In genomic region chr19:41660294-41660998, GRCm38 (mm10) we compare ENCODE assay signal across 12 mouse cellular contexts.
A peak's percentile ranks its signal among the peaks of the same experiment; 100 is the strongest.
DNase-seq lines count a peak whose midpoint lies in the region; ATAC-seq and TF ChIP-seq lines count a peak whose summit lies in the region.
"Had no signal": no experiment of that assay in that cellular context is flagged by ENCODE, and none has a peak within 500 bp of the region (broad histone marks: within the 10 kb centered on the region; RNA-seq: fewer than 3 reads in every experiment).

No protein-coding gene starts in this region.

- DNase-seq in cerebellum, postnatal 10 days = peak; percentile 62 to 78
- DNase-seq in cerebellum, adult 9-10 months = no peak
- DNase-seq in hindbrain, embryonic 11.5 days (ENCODE audit: low spot score) = no peak
- DNase-seq in layer of hippocampus, adult 18-20 months (ENCODE audit: low spot score in 2 of 2) = peak; percentile 80 to 91
- DNase-seq in left cerebral cortex, postnatal 4 days = peak; percentile 72
- no peak for DNase-seq in cerebellum, adult 2 months
- DNase-seq: cerebellum, adult 11 months; lung, adult 2 months had no signal

- TF ChIP-seq CTCF in cerebellum, adult 2 months (IDR thresholded peaks at IDR 0.05; ENCODE audit: borderline replicate concordance, insufficient read depth, low read depth, low read length) = no peak

- no peaks in the 10 kb centered on the region for H3K36me3 ChIP-seq in hindbrain, embryonic 15.5 days
- H3K36me3 ChIP-seq in hindbrain, embryonic 11.5 days (ENCODE audit: control insufficient read depth, insufficient read depth, low read length) = no peaks in the 10 kb centered on the region
- H3K36me3 ChIP-seq: heart, embryonic 15.5 days; limb, embryonic 13.5 days had no signal

- no peak overlapping the region for H3K9ac ChIP-seq in hindbrain, embryonic 15.5 days
- no peak overlapping the region for H3K9ac ChIP-seq in hindbrain, embryonic 11.5 days (ENCODE audit: low read depth, low read length)
- H3K9ac ChIP-seq: heart, embryonic 15.5 days; limb, embryonic 13.5 days had no signal

- intact Hi-C loops in left cerebral cortex, postnatal 4 days (cut with DNase I) = no loop called here

- no peak for ATAC-seq in hindbrain, embryonic 15.5 days (ENCODE audit: low FRiP score, low read depth)
- ATAC-seq in hindbrain, embryonic 11.5 days (ENCODE audit: low FRiP score) = no peak
- ATAC-seq in inflammation-experienced regulatory T-cells, adult 6 months = no peak

- WGBS in hindbrain, embryonic 15.5 days = 49% methylated on average over 17 of the region's 17 CpGs
- WGBS in hindbrain, embryonic 11.5 days = 74% methylated on average over 17 of the region's 17 CpGs
- WGBS in cerebellum, adult 2 months = 13% methylated on average over 17 of the region's 17 CpGs

- no peak overlapping the region for H3K4me3 ChIP-seq in hindbrain, embryonic 15.5 days
- H3K4me3 ChIP-seq in hindbrain, embryonic 11.5 days (ENCODE audit: low read depth, low read length) = no peak overlapping the region
- H3K4me3 ChIP-seq in cerebellum, adult 2 months (replicated peaks; ENCODE audit: insufficient read depth, low read depth, low read length) = no peak overlapping the region
- H3K4me3 ChIP-seq: heart, embryonic 15.5 days; limb, embryonic 13.5 days had no signal

- peaks cover 66% of the 10 kb centered on the region for H3K4me1 ChIP-seq in hindbrain, embryonic 15.5 days (replicated peaks)
- H3K4me1 ChIP-seq in hindbrain, embryonic 11.5 days (replicated peaks; ENCODE audit: control insufficient read depth, insufficient read depth, low read length) = peaks cover 18% of the 10 kb centered on the region
- H3K4me1 ChIP-seq in cerebellum, adult 2 months (ENCODE audit: control insufficient read depth, insufficient read depth, low read length) = no peaks in the 10 kb centered on the region
- H3K4me1 ChIP-seq: heart, embryonic 15.5 days; limb, embryonic 13.5 days had no signal

- H3K27ac ChIP-seq in hindbrain, embryonic 15.5 days (replicated peaks) = 0 out of 2 replicates have a peak overlapping the region, but pooled peaks have one; percentile 6
- no peak overlapping the region for H3K27ac ChIP-seq in hindbrain, embryonic 11.5 days (ENCODE audit: low read depth, low read length)
- no peak overlapping the region for H3K27ac ChIP-seq in cerebellum, adult 2 months (ENCODE audit: insufficient read depth, low read length)
- H3K27ac ChIP-seq: heart, embryonic 15.5 days; limb, embryonic 13.5 days had no signal

- no peak for TF ChIP-seq POLR2A in cerebellum, adult 2 months (IDR thresholded peaks at IDR 0.05; ENCODE audit: borderline replicate concordance, insufficient read depth, low read length)

- no peak overlapping the region for H3K4me2 ChIP-seq in hindbrain, embryonic 15.5 days
- no peak overlapping the region for H3K4me2 ChIP-seq in hindbrain, embryonic 11.5 days (replicated peaks; ENCODE audit: low read depth, low read length)
- H3K4me2 ChIP-seq: heart, embryonic 15.5 days; limb, embryonic 13.5 days had no signal

- no peaks in the 10 kb centered on the region; the same call in 1 of the 2 replicates for H3K27me3 ChIP-seq in hindbrain, embryonic 15.5 days
- peaks cover 49% of the 10 kb centered on the region for H3K27me3 ChIP-seq in hindbrain, embryonic 11.5 days (ENCODE audit: control insufficient read depth, insufficient read depth, low read length)
- no peaks in the 10 kb centered on the region for H3K27me3 ChIP-seq in cerebellum, adult 2 months (ENCODE audit: control insufficient read depth, insufficient read depth, low read length)

- no peaks in the 10 kb centered on the region for H3K9me3 ChIP-seq in hindbrain, embryonic 15.5 days
- H3K9me3 ChIP-seq in hindbrain, embryonic 11.5 days (ENCODE audit: control insufficient read depth, low read length) = no peaks in the 10 kb centered on the region
- H3K9me3 ChIP-seq: heart, embryonic 15.5 days; limb, embryonic 13.5 days had no signal

Comparison
In these comparisons a context has a peak if more than half of its experiments do, and no peak if none do; other contexts are left out.
1. DNase-seq: peak in cerebellum, postnatal 10 days (2 of 2), layer of hippocampus, adult 18-20 months (2 of 2) and left cerebral cortex, postnatal 4 days (single experiment); none in cerebellum, adult 9-10 months (single experiment), hindbrain, embryonic 11.5 days (single experiment) and cerebellum, adult 2 months (0 of 2).